Mouse (Mus musculus) lung, postnatal 0 days (tissue): ENCODE measurements around the gene Edaradd.

Source experiments
- CTCF ChIP-seq: IDR thresholded peaks from 2 replicates; pipeline ENCODE4 v1.5.1; 2016; ENCODE audit warnings: antibody characterized with exemption, mild to moderate bottlenecking
- EP300 ChIP-seq: IDR thresholded peaks from 2 replicates; pipeline ENCODE4 v1.6.1; 2016; ENCODE audit warnings: antibody characterized with exemption, mild to moderate bottlenecking, control low read depth

DNA sequence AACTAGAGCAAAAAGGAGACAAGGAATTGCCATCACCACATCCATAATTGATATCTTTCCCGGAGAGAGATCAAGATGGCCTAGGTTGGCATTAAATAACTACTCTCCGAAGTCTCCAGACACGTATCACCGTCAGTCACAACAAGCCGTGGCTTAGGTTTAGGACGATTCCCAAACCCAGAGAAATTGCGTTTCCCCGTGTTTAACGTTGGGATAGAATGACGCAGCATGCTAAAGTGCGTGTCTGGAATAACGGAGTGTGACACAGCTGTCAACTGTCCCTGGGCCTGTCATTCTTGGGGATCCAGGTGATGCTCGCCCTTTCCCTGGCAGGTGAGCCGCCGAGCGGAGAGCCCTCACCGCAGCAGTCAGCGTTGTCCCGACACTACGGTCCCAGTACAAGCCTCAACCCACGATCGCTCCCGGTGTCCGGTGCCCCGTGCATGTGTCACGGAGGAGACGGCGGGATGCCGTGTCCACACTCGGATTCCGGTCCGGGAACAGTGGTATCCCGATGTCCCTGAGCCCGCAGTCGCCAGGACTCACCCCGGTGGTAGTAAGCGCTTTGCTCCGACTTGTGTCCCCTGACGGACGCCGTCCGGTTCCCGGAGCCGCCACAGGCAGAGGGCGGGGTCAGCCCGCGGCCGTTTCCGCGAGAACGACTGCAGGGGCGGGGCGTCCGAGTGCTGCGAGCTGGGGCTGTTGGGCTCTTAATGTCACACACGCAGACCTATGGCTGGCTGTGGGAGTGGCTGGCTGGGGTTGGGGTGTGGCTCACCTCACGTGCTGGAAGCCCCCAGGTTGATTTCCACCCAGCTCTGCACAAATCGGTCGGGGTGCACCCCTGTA is 59.1 kb downstream of the Edaradd start:
- peak; percentile 21; the same call in 1 of the 2 replicates for TF ChIP-seq CTCF
- no peak for TF ChIP-seq EP300
